Mouse (Mus musculus): ENCODE measurements at regions not wholly inside any gene's neighbourhood (a gene's known extent, or its start where the extent isn't known, plus 50 kb on each side); places are given as distances from the start of the nearest gene placed in this dataset.

DNA sequence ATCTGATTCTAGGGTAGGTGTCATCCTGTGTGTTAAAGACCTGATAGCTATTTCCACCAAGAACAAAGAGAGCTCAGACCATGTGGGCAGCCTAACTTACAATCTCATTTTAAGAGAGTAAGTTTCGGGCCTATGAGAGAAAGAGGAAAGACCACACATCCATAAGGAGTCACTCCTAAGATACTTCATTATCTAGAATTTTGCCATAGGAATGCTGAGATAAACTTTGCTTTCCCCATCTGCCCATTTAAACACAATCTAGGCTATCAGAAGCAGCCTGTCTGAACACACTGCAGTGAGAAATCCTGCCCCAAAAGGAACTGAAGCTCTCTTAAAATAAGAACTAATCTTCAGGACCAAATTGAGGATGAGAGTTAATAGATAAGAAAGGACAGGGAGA is 242.3 kb upstream of the Cdh5 start:
- Histone ChIP-seq H3K4me3 (ENCODE audit: low read depth, low read length) (no peak overlapping the region), H3K27ac (ENCODE audit: low read length) (no peak overlapping the region), H3K27me3 (ENCODE audit: control insufficient read depth, insufficient read depth, low read depth, low read length) (no peaks in the 10 kb centered on the region), H3K9ac (ENCODE audit: low read depth, low read length) (no peak overlapping the region), H3K9me3 (replicated peaks; ENCODE audit: control insufficient read depth, low read length, poor library complexity, severe bottlenecking) (no peaks in the 10 kb centered on the region), H3K4me2 (ENCODE audit: low read length) (no peak overlapping the region), H3K4me1 (ENCODE audit: control insufficient read depth, insufficient read depth, low read length) (peaks cover 2% of the 10 kb centered on the region), H3K36me3 (ENCODE audit: control insufficient read depth, insufficient read depth, low read length) (no peaks in the 10 kb centered on the region)
- no peak for ATAC-seq
- WGBS, result 92% methylated on average over 1 of the region's 1 CpGs

DNA sequence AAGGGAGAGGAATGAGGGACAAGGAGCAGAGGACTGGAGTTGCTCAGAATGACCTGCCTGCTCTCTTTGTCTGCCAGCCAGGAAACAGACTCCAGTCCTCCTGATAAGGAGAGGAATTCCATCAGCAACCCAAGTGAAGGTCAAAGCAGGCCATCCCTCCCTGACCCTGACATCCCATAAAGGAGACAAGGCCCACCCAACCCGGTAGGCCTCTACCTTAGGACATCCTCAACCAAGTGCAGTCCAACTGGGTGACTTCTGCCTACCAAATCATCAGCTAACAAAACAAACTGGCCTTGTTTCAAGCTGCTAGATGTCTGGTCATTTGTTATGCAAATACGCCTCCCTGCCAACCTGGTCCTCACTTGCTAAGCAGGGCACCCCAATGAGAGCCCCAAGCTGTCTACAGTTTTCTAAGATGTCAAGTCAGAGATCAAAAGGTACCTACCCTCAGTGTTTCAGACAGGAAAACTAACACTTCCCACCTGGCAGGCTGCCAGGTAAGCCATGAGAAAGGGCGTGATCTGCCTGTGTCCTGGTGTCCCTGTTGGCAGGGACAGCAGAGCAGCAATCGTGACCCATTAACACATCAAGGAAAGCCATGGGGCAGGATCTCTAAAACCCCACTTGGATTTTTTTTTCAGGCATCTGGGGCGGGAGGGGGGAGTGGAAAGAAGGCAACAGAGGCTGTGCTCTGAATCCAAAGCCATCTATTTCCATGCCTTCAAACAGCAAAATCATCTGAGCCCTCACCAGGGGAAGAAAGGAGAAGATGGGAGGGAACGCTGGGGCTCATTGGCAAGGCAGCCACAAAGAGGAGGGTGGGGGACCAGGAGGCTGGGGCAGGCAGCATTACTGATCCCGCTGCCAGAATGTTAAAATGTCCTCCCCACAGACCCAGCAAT is 227.6 kb upstream of the Cdh5 start:
- no peaks in the 10 kb centered on the region for H3K36me3 ChIP-seq (ENCODE audit: control insufficient read depth, insufficient read depth, low read length)
- 19% methylated on average over 7 of the region's 7 CpGs for WGBS
- no peak overlapping the region for H3K4me2 ChIP-seq (ENCODE audit: low read length)
- no peak overlapping the region for H3K9ac ChIP-seq (ENCODE audit: low read depth, low read length)
- H3K4me3 ChIP-seq (ENCODE audit: low read depth, low read length), result no peak overlapping the region
- H3K27me3 ChIP-seq (ENCODE audit: control insufficient read depth, insufficient read depth, low read depth, low read length), result no peaks in the 10 kb centered on the region
- peaks cover 13% of the 10 kb centered on the region for H3K4me1 ChIP-seq (ENCODE audit: control insufficient read depth, insufficient read depth, low read length)
- peak; percentile 76 for ATAC-seq
- H3K9me3 ChIP-seq (replicated peaks; ENCODE audit: control insufficient read depth, low read length, poor library complexity, severe bottlenecking), result no peaks in the 10 kb centered on the region
- H3K27ac ChIP-seq (ENCODE audit: low read length), result no peak overlapping the region

DNA sequence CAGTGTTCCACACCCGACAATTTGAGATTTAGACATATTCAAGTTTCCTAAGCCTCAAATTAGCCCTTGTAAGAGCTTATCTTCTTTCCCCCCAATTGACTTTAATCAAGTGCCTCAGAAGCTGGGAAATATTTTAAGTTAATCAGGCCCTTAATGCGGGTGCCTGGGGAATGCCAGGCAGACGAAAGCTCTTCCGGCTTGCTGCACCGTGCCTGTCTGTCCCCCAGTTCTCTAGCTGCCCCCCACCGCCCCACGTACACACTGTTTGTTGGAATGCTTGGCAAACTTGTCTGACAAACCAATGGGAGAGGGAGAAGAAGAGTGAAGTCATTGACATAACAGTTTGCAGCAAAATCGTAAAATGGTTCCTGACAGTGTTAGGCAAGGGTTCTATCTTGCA is 226.9 kb upstream of the Cdh5 start:
- no peaks in the 10 kb centered on the region for H3K36me3 ChIP-seq (ENCODE audit: control insufficient read depth, insufficient read depth, low read length)
- 0 out of 2 replicates have a peak, but pooled peaks have one; percentile 37 for ATAC-seq
- H3K27me3 ChIP-seq (ENCODE audit: control insufficient read depth, insufficient read depth, low read depth, low read length), result no peaks in the 10 kb centered on the region
- H3K4me1 ChIP-seq (ENCODE audit: control insufficient read depth, insufficient read depth, low read length), result peaks cover 13% of the 10 kb centered on the region
- no peaks in the 10 kb centered on the region for H3K9me3 ChIP-seq (replicated peaks; ENCODE audit: control insufficient read depth, low read length, poor library complexity, severe bottlenecking)
- no peak overlapping the region for H3K9ac ChIP-seq (ENCODE audit: low read depth, low read length)
- H3K27ac ChIP-seq (ENCODE audit: low read length), result no peak overlapping the region
- H3K4me2 ChIP-seq (ENCODE audit: low read length), result no peak overlapping the region
- no peak overlapping the region for H3K4me3 ChIP-seq (ENCODE audit: low read depth, low read length)
- WGBS, result 35% methylated on average over 8 of the region's 8 CpGs

DNA sequence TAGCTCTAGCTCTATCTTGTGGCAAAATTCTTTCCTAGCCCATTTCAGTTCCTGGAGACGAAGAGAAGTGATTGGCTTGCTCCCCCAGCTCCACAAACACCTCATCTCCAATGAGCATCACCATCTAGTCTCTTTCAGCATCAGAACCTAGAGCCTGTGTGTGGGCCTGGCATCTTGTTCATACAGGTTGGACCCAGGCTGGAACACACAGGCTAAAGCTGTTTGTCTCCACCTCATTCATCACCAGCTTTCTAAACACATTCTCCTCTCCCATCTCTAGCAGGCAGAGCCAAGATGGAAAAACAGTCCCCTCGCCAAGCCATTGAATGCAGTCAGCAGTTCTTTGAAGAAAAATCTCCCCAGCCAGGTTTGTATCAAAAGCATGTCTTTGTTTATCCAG is 221.9 kb upstream of the Cdh5 start:
- no peak overlapping the region for H3K4me2 ChIP-seq (ENCODE audit: low read length)
- WGBS, result 95% methylated on average over 2 of the region's 2 CpGs
- no peak overlapping the region for H3K27ac ChIP-seq (ENCODE audit: low read length)
- H3K4me1 ChIP-seq (ENCODE audit: control insufficient read depth, insufficient read depth, low read length), result peaks cover 1% of the 10 kb centered on the region
- no peak overlapping the region for H3K9ac ChIP-seq (ENCODE audit: low read depth, low read length)
- no peak overlapping the region for H3K4me3 ChIP-seq (ENCODE audit: low read depth, low read length)
- no peaks in the 10 kb centered on the region for H3K27me3 ChIP-seq (ENCODE audit: control insufficient read depth, insufficient read depth, low read depth, low read length)
- no peak for ATAC-seq
- no peaks in the 10 kb centered on the region for H3K36me3 ChIP-seq (ENCODE audit: control insufficient read depth, insufficient read depth, low read length)
- no peaks in the 10 kb centered on the region for H3K9me3 ChIP-seq (replicated peaks; ENCODE audit: control insufficient read depth, low read length, poor library complexity, severe bottlenecking)

DNA sequence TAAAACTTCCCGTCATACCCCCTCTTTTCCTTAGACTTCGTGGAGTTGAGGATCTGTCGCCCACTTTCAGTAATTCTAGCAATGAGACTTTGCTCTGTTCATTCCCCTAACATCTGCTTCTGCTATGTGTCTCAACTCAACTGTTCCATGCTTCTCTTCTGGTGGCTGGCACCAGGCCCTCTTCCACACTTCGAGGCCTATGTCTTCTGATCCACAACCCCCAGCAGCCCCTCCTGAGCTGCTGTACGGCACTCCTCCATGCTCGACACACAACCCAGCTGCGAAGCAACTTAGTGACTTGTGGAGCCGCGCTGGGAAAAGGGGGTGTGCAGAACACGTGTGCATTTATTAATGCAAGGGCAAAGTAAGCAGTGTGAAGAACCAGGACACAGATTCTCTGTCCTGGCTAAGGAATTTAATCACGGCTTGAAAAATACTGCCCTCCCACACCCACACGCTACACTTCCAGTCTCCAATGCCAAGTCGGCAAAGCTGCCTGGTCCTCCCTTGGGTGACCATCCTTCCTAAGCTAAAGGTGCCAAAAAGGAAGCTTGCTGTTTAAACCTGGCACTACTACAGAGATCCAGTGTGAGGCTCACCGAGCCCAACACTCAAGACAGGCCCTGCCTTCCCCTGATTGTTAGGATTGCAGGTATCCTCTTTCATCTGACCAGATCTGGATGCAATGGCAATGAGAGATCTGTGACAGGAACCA is 220.8 kb upstream of the Cdh5 start:
- 87% methylated on average over 14 of the region's 14 CpGs for WGBS
- no peaks in the 10 kb centered on the region for H3K4me1 ChIP-seq (ENCODE audit: control insufficient read depth, insufficient read depth, low read length)
- H3K27me3 ChIP-seq (ENCODE audit: control insufficient read depth, insufficient read depth, low read depth, low read length), result no peaks in the 10 kb centered on the region
- H3K4me2 ChIP-seq (ENCODE audit: low read length), result no peak overlapping the region
- H3K4me3 ChIP-seq (ENCODE audit: low read depth, low read length), result no peak overlapping the region
- H3K36me3 ChIP-seq (ENCODE audit: control insufficient read depth, insufficient read depth, low read length), result no peaks in the 10 kb centered on the region
- H3K9me3 ChIP-seq (replicated peaks; ENCODE audit: control insufficient read depth, low read length, poor library complexity, severe bottlenecking), result no peaks in the 10 kb centered on the region
- H3K9ac ChIP-seq (ENCODE audit: low read depth, low read length), result no peak overlapping the region
- ATAC-seq, result no peak
- H3K27ac ChIP-seq (ENCODE audit: low read length), result no peak overlapping the region

DNA sequence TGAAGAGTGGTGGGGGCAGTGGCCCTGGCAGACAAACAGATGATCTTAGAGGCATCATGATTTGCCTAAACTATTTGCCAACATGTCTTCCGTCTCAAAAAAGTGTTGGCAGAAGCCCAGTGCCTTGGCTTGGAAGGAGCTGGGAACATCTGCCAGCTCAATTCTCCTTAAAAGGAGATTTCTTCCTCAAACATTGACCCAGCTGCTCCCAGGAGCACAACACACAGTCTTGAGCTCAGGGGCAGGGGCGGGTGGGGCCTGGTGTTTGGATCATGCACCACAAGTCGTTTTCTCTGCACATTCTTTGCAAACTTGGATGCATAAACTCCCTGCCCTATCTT is 220.3 kb upstream of the Cdh5 start:
- Histone ChIP-seq H3K9ac (ENCODE audit: low read depth, low read length) (no peak overlapping the region), H3K27me3 (ENCODE audit: control insufficient read depth, insufficient read depth, low read depth, low read length) (no peaks in the 10 kb centered on the region), H3K36me3 (ENCODE audit: control insufficient read depth, insufficient read depth, low read length) (no peaks in the 10 kb centered on the region), H3K4me2 (ENCODE audit: low read length) (no peak overlapping the region), H3K4me3 (ENCODE audit: low read depth, low read length) (no peak overlapping the region), H3K27ac (ENCODE audit: low read length) (no peak overlapping the region), H3K4me1 (ENCODE audit: control insufficient read depth, insufficient read depth, low read length) (no peaks in the 10 kb centered on the region), H3K9me3 (replicated peaks; ENCODE audit: control insufficient read depth, low read length, poor library complexity, severe bottlenecking) (no peaks in the 10 kb centered on the region)
- 82% methylated on average over 3 of the region's 3 CpGs for WGBS
- no peak for ATAC-seq

DNA sequence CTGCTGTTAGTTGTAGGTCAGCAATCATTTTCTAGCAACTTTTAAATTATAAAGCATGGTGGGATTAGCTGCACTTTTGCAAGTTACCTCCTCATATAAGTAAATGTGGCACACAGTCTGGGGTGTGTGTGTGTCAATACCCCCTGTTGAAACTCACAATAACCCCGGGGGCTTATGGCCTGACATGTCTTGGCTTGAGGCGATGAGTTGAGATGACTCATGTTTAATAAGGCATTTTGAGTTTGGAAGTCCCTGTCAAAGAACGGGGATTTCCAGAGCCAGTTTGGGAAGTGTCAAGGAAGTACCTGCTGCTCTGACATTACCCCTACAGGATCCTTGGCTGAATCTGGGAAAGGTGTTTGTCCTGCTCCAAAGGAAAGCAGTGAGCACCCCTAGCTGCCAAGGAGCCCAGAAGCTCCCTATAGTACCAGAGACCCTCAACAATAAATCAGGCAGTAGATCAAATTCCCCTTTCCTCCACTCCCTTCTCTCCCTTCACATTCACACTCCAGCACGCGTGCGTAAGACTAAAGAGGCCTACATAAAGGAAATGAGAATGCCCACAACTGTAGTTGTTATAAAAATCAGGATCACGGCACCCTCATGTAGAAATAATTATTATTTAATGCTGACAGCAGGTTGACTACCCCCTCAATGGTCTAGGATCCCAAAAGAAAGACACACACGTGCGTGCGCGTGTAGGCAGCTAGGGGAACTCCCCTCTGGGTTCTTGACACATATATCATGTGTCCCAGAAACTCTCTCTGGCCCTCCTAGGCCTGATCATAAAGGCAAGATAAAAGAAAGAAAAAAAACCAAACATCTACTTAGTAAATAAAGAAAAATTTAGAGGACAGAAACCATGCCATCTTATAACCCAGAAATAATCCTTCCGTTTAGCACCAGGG is 216.3 kb upstream of the Cdh5 start:
- no peak overlapping the region for H3K27ac ChIP-seq (ENCODE audit: low read length)
- no peak overlapping the region for H3K4me3 ChIP-seq (ENCODE audit: low read depth, low read length)
- no peaks in the 10 kb centered on the region for H3K27me3 ChIP-seq (ENCODE audit: control insufficient read depth, insufficient read depth, low read depth, low read length)
- H3K4me1 ChIP-seq (ENCODE audit: control insufficient read depth, insufficient read depth, low read length), result no peaks in the 10 kb centered on the region
- H3K36me3 ChIP-seq (ENCODE audit: control insufficient read depth, insufficient read depth, low read length), result no peaks in the 10 kb centered on the region
- no peaks in the 10 kb centered on the region for H3K9me3 ChIP-seq (replicated peaks; ENCODE audit: control insufficient read depth, low read length, poor library complexity, severe bottlenecking)
- 91% methylated on average over 12 of the region's 12 CpGs for WGBS
- ATAC-seq, result no peak
- H3K9ac ChIP-seq (ENCODE audit: low read depth, low read length), result no peak overlapping the region
- no peak overlapping the region for H3K4me2 ChIP-seq (ENCODE audit: low read length)

DNA sequence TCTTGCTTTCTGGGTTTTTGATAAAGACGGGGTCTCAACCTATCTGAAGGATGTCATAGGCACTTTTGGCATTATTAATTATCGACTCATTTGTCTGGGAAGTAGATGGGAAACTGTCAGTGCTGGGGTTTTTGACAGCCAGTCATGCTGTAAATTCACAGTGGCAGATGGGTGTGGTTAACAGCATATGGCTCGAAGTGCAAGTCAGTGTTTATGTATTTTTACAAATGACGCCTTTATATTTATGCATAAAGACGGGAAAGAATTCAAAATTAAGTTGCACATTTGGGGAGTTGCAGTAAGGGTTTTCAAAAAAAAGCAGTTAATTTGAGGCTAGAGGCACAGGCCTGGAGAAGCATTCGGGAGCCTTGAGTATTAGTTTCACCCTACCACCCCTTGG is 206.8 kb upstream of the Cdh5 start:
- ATAC-seq, result no peak
- no peaks in the 10 kb centered on the region for H3K4me1 ChIP-seq (ENCODE audit: control insufficient read depth, insufficient read depth, low read length)

More for the DNA sequence above, 206.8 kb upstream of the Cdh5 start:
- Histone ChIP-seq H3K9ac (ENCODE audit: low read depth, low read length) (no peak overlapping the region), H3K27ac (ENCODE audit: low read length) (no peak overlapping the region), H3K4me2 (ENCODE audit: low read length) (no peak overlapping the region), H3K4me3 (ENCODE audit: low read depth, low read length) (no peak overlapping the region), H3K27me3 (ENCODE audit: control insufficient read depth, insufficient read depth, low read depth, low read length) (no peaks in the 10 kb centered on the region), H3K36me3 (ENCODE audit: control insufficient read depth, insufficient read depth, low read length) (no peaks in the 10 kb centered on the region), H3K9me3 (replicated peaks; ENCODE audit: control insufficient read depth, low read length, poor library complexity, severe bottlenecking) (no peaks in the 10 kb centered on the region)
- 83% methylated on average over 6 of the region's 6 CpGs for WGBS
